Mouse (Mus musculus): Measurements from ENCODE around the gene Ccdc12.

Gene Ccdc12

GRCm38 (mm10) chr9:110742295-110742950 is 86.1 kb downstream of the Ccdc12 start:
- DNase-seq (ENCODE audit: low spot score in 2 of 2) = no peak

- no peak for DNase-seq (ENCODE audit: low spot score in 2 of 2)
Observed at GRCm38 (mm10) chr9:110742951-110743455, 86.7 kb downstream of the Ccdc12 start.

- no peak for DNase-seq (ENCODE audit: low spot score in 2 of 2)
Observed at GRCm38 (mm10) chr9:110743456-110744323, 87.4 kb downstream of the Ccdc12 start.

- DNase-seq (ENCODE audit: low spot score in 2 of 2) = no peak
Observed at GRCm38 (mm10) chr9:110745752-110746151, 89.4 kb downstream of the Ccdc12 start.

- no peak for DNase-seq (ENCODE audit: low spot score in 2 of 2)
Observed at GRCm38 (mm10) chr9:110746238-110746637, 89.9 kb downstream of the Ccdc12 start.

GRCm38 (mm10) chr9:110746961-110747360 is 90.7 kb downstream of the Ccdc12 start, which contains the start of gene Pth1r:
Pth1r (minus strand) TSS chr9:110747145.
- no peak for DNase-seq (ENCODE audit: low spot score in 2 of 2)

- DNase-seq (ENCODE audit: low spot score in 2 of 2) = no peak
Observed at GRCm38 (mm10) chr9:110748451-110748850, 92.1 kb downstream of the Ccdc12 start.

- DNase-seq (ENCODE audit: low spot score in 2 of 2) = no peak
Observed at GRCm38 (mm10) chr9:110750404-110751187, 94.3 kb downstream of the Ccdc12 start.

GRCm38 (mm10) chr9:110751412-110751811 is 95.1 kb downstream of the Ccdc12 start:
- no peak for DNase-seq (ENCODE audit: low spot score in 2 of 2)

- DNase-seq (ENCODE audit: low spot score in 2 of 2) = no peak
Observed at GRCm38 (mm10) chr9:110752917-110753435, 96.7 kb downstream of the Ccdc12 start.

- DNase-seq (ENCODE audit: low spot score in 2 of 2) = no peak
Observed at GRCm38 (mm10) chr9:110753773-110754172, 97.5 kb downstream of the Ccdc12 start.

- no peak for DNase-seq (ENCODE audit: low spot score in 2 of 2)
Observed at GRCm38 (mm10) chr9:110757816-110758215, 101.5 kb downstream of the Ccdc12 start.

- peak in 1 of 2 experiments; percentile 27 for DNase-seq (ENCODE audit: low spot score in 2 of 2)
Observed at GRCm38 (mm10) chr9:110758605-110759004, 102.3 kb downstream of the Ccdc12 start.

- peak; percentile 17 to 70 for DNase-seq (ENCODE audit: low spot score in 2 of 2)
Observed at GRCm38 (mm10) chr9:110759265-110759664, 103.0 kb downstream of the Ccdc12 start.

- DNase-seq (ENCODE audit: low spot score in 2 of 2) = no peak
Observed at GRCm38 (mm10) chr9:110760886-110761285, 104.6 kb downstream of the Ccdc12 start.

Data from spleen, postnatal 10 days (tissue).